Mouse (Mus musculus): ENCODE results near the gene Pde2a.

Gene Pde2a

DNA sequence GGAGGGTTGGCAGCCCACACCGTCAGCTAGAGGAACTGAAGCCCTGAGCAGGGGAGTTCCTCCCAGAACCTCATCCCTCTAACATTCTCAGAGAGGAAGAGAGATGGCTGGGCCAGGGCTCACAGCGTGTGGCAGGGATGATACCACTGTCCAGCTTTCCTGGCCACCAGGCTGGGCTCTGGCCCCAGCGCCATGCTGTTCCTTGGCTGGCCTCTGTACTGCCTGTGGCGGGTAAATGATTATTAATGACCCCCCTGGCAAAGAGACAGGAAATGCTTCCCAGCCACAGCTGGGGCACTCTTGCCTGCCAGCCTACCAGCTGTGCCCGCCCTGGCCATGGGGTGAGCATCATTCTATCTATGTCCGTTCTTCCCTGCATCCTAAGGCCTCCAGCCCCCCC, 33.6 kb downstream of the Pde2a start:
- DNase-seq: no peak

DNA sequence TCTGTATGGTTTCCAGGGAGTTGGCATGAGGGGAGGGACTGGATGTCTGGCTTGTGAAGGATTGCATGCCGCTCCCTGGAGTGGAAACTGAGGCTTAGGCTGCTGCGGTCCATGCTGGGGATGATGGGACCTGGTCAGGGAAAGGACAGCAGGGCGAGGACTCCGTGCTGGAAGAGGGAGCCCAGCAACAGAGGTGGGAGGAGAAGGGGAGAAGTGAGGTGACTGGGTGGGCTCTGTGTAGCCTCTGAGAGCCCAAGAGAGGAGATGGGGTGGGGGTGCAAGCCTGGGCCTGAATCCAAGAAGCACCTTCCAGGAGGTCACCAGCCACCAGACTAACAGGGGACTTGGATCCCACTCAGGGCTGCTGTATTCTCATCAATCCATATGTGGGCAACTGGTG, 34.8 kb downstream of the Pde2a start:
- no peak for DNase-seq

DNA sequence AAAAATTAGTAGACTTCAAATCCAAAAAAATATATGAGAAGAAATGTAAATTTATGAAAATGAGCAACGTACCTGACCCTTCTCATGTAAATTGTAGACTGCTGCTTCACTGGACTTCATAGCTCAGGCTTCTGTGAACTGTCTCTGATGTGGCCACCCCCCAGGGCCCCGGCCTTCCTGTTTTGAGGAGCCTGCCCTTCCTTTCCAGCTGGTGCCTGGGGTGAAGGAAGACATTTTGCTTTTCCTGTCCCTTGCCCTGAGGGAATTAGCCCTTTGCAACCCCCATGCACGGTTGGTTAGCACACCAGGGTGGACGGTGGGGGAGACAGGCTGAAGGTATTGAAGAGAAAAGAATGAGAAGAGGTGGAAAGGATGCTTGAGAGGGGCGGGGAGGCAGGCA, 35.3 kb downstream of the Pde2a start:
- no peak for DNase-seq

GRCm38 (mm10) chr7:101457283-101457682, 35.8 kb downstream of the Pde2a start:
- DNase-seq: peak; percentile 82

- DNase-seq: no peak
Observed at GRCm38 (mm10) chr7:101457801-101458200, 36.3 kb downstream of the Pde2a start.

DNA sequence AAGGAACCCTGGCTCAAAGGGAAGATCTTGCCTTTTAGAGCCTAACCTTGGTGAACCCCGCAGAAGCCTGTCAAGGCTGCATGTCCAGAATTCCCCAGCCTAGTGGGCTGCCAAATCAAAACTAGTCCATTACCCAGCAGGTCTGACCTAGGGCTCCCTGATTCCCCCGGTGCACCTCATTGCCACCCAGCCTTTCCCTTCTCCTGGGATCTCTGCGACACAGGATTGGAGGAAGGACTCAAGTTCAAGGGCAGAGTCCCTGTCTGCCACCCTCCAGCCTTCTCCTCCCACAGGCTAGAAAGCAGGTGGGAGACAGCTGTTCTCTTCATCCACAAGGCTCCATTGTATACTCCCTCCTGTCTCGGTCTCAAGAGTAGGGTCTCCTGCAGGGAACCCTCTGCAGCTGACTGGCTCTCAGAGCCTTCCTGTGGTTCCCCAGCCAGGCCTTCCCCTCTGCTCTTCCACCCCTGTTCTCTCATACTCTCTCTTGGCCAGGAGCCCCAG, 36.8 kb downstream of the Pde2a start:
- no peak for DNase-seq

- DNase-seq: no peak
Observed at GRCm38 (mm10) chr7:101459305-101459813, 37.9 kb downstream of the Pde2a start.

DNA sequence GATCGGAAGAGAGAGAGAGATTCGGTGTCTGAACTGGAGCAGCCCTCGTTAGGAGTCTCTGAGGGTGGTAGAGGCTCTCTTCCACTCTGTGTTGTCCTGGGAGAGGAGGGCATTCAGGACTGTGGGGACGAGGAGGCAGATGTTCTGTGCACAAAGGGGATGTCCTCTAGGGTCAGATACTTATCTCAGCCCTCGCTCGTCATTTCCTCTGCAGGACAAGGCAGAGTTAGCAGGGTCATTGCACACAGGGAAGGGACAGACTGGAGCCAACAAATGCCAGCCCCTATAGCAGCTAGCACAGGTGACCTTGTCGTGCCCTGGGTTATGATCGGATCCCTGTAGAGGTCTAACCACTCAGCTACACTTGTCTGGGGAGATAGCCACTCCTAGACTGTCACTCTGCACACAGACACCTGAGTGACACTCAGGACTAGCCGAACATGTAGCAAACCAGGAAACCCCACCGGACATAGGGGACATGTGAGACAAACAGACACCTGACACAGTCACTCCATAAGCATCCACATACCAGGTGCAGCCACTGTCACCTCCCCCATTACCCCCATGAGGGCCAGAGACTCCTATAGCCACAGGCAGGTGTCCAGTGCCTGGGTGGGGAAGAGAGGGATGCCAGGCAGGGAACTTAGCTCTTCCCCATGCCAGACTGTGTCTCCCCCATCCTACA, 38.6 kb downstream of the Pde2a start:
- DNase-seq: no peak

GRCm38 (mm10) chr7:101460608-101460957, 39.1 kb downstream of the Pde2a start:
- DNase-seq: peak; percentile 56

GRCm38 (mm10) chr7:101461571-101461970, 40.1 kb downstream of the Pde2a start:
- DNase-seq: no peak

DNA sequence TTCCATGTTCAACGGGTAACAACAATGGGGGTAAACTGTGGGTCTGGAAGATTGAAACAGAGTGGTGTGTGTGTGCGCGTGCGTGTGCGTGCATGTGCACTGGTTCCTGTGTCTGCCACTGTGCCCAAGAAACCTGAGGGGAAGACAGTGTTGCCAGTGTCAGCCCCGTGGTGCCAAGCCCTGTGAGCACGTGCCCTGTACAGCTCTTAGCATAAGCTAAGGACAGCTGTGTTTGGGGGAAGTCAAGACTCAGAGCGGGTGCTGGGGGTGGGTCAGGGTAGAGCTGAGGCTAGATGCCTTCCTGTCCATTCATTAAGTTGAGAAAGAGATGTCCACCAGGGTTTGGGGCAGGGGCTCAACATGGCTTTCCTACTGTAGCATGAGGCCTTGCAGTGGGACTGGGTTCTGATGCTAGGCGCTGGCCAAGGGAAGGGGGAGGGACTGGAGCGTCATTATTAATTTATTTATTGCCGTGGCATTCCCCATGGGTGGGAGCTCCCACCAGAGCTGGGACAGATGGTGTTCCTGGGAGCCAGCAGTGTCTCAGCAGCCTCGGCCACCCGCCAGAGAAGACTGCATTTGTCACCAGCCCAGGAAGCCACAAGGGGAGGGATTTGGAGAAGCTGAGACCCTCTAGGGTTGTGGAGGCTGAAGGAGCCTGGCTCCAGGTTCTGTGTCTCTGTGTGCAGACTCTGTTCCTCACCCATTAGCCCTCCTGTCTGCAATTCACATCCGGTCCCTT, 41.0 kb downstream of the Pde2a start:
- DNase-seq: peak; percentile 73

DNA sequence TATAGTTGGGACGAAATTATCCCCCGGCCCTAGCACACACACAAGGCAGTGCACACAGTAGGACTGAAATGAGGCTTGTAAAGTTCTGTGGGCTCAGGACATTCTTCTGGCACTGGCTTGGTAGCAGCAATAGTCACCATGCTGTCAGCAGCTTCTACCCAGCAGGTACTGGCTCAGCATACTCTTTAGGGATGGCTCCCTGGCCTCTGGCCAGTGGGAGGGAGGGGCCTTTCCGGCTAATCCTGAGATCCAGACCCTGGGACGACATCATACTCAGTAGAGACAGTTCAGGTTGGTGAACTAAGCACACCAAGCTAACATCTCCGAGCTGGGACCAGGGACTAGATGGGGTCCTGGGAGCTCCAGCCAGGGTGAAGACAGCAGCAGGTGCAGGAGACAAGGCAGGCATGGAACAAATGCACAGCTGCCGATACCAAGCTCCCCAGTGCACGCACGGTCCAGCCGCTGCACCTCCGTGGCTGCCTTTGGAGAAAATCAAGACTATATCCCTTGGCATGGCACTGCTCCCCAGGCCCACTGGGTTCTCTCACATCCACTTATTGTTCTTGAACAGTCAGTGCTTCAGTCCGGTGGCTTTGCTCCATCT, 42.3 kb downstream of the Pde2a start:
- DNase-seq: no peak

- DNase-seq: no peak
Observed at GRCm38 (mm10) chr7:101464927-101465326, 43.4 kb downstream of the Pde2a start.

DNA sequence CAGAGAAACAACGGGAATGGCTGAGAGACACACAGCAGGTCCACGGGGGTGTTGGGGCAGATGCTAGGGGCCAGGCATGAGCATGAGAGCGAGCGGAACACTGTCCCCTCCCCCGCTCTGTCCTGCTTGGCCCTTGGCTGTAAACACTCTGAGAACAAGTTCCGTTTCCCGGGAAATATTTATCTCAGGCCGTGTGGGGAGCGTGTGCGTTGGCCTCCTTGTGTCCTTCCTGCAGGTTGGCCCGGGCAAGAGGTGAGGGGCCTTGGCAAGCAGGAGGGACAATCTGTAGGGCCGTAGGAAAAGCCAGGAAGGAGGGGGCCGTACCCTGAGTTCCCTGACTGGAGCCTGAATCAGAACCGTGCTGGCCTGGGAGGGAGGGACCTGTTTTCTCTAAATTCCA, 43.9 kb downstream of the Pde2a start:
- DNase-seq: no peak

DNA sequence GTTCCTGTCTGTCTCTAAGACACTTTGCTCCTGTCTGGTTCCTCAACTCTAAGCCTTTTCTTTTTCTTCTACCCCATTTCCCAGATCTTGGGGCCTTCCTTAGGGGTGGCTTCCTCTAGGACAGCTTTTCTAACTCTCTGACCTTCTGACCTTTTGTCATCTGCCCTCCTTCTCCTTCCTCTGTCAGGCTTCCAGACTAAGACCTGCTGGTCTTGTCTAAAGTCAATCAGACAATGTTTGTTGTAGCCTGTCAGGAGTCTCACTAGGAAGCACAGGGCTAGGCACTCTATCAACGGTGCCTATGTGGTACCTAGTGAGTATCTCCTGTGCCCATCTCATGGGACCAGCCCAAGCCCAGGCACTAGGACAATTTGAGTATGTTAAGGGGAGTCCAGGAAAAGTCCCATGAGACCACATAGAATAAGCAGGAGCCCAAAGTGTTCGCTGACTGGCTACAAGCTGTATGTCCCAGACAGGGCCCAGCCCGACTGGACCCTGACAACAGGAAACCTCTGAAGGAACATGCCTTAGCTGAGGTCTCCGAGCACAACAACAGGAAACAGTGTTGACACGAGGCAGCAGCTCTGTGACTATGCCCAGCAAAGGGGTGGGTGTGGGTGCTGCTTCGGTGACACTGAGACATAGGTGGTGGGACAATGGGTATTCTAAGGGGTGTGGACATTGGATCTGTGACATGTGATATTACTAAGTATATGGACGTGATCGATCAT, 44.5 kb downstream of the Pde2a start:
- no peak for DNase-seq

- DNase-seq: no peak
Observed at GRCm38 (mm10) chr7:101466581-101467081, 45.1 kb downstream of the Pde2a start.

GRCm38 (mm10) chr7:101471423-101471822, 49.9 kb downstream of the Pde2a start:
- DNase-seq: no peak

- DNase-seq: no peak
Observed at GRCm38 (mm10) chr7:101471968-101472480, 50.5 kb downstream of the Pde2a start.

DNA sequence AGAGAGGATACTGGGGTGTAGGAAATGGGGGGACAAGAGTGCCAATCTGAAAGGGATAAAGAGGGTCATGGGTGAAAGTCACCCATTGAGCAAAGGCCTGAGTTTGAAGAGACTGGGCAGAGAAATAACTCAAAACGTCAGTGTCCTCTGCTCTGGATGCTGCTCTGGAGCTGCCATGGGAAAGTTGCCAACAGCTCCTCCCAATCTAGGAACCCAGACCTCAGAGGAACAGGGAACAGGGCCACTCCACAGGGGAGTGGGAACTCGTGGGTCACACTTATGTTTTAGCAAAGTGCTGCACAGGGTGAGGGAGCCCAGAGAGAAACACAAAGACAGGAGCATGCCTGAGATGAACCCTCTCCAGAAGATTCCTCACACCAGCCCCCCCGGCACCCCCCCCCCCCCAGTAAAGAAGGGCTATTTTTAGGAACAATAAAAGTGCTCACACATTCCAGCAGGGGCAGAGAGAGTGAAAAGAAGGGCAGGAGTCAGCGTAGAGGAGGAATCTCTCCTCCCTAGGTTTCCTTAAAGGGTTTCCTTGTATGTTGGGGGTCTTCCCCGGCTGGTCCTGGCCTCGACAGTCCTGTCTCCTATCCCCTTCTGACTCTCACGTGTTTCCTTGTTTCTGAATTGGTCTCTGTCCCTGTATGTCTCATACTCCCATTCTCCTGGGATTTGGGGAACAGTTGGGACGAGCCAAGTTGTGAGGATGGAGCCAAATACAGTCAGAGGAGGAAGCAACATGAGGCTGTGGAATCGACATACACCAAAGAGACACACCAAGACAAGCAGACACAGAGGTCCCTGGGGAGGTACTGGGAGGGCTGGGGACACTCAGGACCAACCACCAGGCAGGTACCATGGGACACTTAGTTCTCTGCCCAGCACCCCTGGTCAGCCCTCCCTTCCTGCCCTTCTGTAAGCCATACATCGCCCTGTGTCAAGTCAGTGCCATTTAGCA, 51.4 kb downstream of the Pde2a start:
- DNase-seq: no peak

GRCm38 (mm10) chr7:101474399-101474811, 52.9 kb downstream of the Pde2a start:
- DNase-seq: no peak

GRCm38 (mm10) chr7:101476028-101476427, 54.5 kb downstream of the Pde2a start:
- peak; percentile 54 for DNase-seq
